Mouse (Mus musculus) testis, adult 2 months (tissue): ENCODE data around the gene Ksr2.

Experiments
- CTCF ChIP-seq: fragments of 200-500 bp; IDR thresholded peaks from 2 replicates; pipeline ENCODE4 v1.5.1; 2012; ENCODE audit warnings: low read depth, mild to moderate bottlenecking, inconsistent platforms, low read length, moderate library complexity; ENCODE audit not compliant: control insufficient read depth, insufficient read depth, insufficient replicate concordance
- POLR2A ChIP-seq: fragments of 200-500 bp; IDR thresholded peaks from 2 replicates; pipeline ENCODE4 v1.6.1; 2012; ENCODE audit warnings: low read depth, mild to moderate bottlenecking, inconsistent platforms, low read length, moderate library complexity; ENCODE audit not compliant: control insufficient read depth

DNA sequence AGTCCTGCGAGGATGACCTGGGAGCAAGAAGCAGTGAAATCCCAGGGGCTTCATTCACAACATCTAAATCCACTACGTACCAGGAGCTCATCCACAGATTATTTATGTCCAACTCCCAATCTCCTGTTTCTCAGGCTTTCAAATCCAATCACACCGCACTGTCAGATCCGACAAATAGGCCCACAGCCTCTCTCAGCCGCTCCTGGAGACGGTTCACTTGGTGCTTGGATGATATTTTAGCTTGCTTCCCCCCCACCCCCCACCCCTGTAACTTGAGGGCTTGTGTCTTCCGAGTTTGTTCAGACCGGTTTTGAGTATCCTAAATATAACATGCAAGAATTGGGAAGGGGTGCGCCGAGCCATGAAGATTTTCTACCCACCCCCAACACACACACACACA, 297.8 kb downstream of the Ksr2 start:
- no peak for TF ChIP-seq POLR2A
- TF ChIP-seq CTCF = no peak
